Mouse (Mus musculus): ENCODE measurements at regions not wholly inside any gene's neighbourhood (a gene's known extent, or its start where the extent isn't known, plus 50 kb on each side); places are given as distances from the start of the nearest gene placed in this dataset.

DNA sequence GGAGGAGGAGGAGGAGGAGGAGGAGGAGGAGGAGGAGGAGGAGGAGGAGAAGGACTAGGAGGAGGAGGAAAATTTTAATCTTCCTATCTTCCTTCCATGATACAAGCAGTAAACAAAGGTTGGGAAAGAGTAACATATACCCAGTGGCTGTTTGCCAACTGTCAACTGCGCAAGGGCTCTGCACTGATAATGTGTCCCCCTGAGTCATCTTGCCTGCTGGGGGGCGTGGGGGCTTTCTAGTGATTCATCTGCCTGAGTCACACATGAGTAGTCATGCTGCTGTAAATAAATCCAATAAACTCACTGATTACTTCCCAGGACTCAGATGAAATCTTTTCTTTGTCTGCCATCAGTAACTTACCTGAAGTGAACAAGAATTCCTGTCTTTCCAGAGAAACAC lies 110.2 kb downstream of the Tusc1 start:
- TF ChIP-seq CTCF (IDR thresholded peaks at IDR 0.05; ENCODE audit: low read depth), result no peak
- Histone ChIP-seq H3K36me3 (ENCODE audit: insufficient read depth) (no peaks in the 10 kb centered on the region), H3K4me1 (ENCODE audit: insufficient read depth) (no peaks in the 10 kb centered on the region), H3K4me3 (ENCODE audit: low read depth, low read length) (no peak overlapping the region), H3K9ac (no peak overlapping the region), H3K4me2 (no peak overlapping the region), H3K27me3 (ENCODE audit: insufficient read depth, low read length) (no peaks in the 10 kb centered on the region), H3K27ac (ENCODE audit: low read depth) (no peak overlapping the region), H3K9me3 (ENCODE audit: low read depth, low read length) (no peaks in the 10 kb centered on the region)
- ATAC-seq (ENCODE audit: insufficient read depth), result no peak
- no peak for DNase-seq
- 82% methylated on average over 2 of the region's 2 CpGs for WGBS

DNA sequence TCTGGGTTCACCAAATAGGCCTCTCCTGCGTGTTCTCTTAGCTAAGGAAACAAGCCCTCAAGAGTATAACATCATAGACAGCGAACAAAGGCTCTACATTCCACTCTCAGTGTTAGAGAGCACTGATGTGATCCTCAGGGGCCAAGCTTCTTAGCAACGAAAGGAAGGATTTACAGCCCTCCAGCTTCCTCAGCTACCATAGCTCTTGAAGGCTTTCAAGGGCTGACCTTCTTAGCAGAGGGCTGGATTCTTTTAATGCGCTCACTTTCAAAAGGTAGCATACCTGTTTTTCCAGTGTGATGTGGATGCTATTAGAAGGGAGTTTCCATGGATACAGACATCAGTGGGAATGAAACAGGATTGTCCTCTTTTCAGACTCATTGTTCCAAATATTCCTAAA lies 114.6 kb downstream of the Tusc1 start:
- no peak for TF ChIP-seq CTCF (IDR thresholded peaks at IDR 0.05; ENCODE audit: low read depth)
- ATAC-seq (ENCODE audit: insufficient read depth) (no peak), DNase-seq (peak; percentile 0)
- Histone ChIP-seq H3K36me3 (ENCODE audit: insufficient read depth) (no peaks in the 10 kb centered on the region), H3K4me3 (ENCODE audit: low read depth, low read length) (no peak overlapping the region), H3K27me3 (ENCODE audit: insufficient read depth, low read length) (no peaks in the 10 kb centered on the region), H3K4me1 (ENCODE audit: insufficient read depth) (no peaks in the 10 kb centered on the region), H3K9me3 (ENCODE audit: low read depth, low read length) (no peaks in the 10 kb centered on the region), H3K4me2 (no peak overlapping the region), H3K27ac (ENCODE audit: low read depth) (no peak overlapping the region), H3K9ac (no peak overlapping the region)
- 52% methylated on average over 4 of the region's 4 CpGs for WGBS

DNA sequence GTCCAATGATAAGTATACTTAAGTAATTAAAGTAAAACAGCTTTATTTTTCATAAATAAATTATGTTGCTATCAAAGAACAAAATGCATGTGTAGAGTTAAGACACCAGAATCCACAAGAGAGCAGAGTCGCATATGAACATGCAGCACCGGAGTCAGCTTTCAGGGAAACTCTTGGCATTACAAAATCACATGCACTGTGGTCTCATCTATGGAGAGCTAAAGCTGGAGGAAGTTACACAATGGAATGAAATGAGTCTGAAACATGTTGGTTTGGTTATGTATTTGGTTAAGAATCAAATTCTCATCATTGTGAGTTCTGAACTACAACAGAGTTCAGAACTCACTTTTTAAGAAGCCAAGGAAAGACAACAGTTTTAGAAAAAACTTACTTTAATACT lies 126.9 kb downstream of the Tusc1 start:
- no peak for ATAC-seq (ENCODE audit: insufficient read depth)
- Histone ChIP-seq H3K4me3 (ENCODE audit: low read depth, low read length) (no peak overlapping the region), H3K9ac (no peak overlapping the region), H3K36me3 (ENCODE audit: insufficient read depth) (no peaks in the 10 kb centered on the region), H3K4me1 (ENCODE audit: insufficient read depth) (no peaks in the 10 kb centered on the region), H3K4me2 (no peak overlapping the region), H3K27ac (ENCODE audit: low read depth) (no peak overlapping the region), H3K9me3 (ENCODE audit: low read depth, low read length) (no peaks in the 10 kb centered on the region), H3K27me3 (ENCODE audit: insufficient read depth, low read length) (no peaks in the 10 kb centered on the region)
- 95% methylated on average over 2 of the region's 2 CpGs for WGBS
- no peak for DNase-seq
- no peak for TF ChIP-seq CTCF (IDR thresholded peaks at IDR 0.05; ENCODE audit: low read depth)

DNA sequence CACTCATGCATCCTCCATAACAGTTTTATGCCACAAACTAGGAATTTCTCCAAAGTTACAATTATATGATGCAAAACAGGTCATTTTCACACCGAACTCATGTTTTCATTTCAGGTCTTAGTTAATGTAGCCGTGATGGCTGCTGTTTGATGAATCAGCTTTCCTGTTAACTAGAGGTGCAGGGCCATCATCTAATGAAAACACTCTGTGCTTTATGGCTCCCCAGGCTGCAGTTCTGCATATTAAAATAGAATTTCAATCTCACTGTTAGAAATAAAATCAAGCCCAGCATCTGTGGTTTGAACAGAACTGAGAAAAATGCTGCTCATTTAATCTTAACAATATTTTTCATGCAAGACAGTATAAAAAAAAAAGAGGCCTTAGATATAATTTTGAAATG lies 135.5 kb downstream of the Tusc1 start:
- no peak overlapping the region for H3K4me2 ChIP-seq
- DNase-seq, result no peak
- whole genome bisulfite sequencing, result 77% methylated on average over 2 of the region's 2 CpGs
- H3K36me3 ChIP-seq (ENCODE audit: insufficient read depth), result no peaks in the 10 kb centered on the region
- H3K9ac ChIP-seq, result no peak overlapping the region
- ATAC-seq (ENCODE audit: insufficient read depth), result no peak
- no peak overlapping the region for H3K4me3 ChIP-seq (ENCODE audit: low read depth, low read length)
- H3K27me3 ChIP-seq (ENCODE audit: insufficient read depth, low read length), result no peaks in the 10 kb centered on the region
- TF ChIP-seq CTCF (IDR thresholded peaks at IDR 0.05; ENCODE audit: low read depth), result no peak
- no peak overlapping the region for H3K27ac ChIP-seq (ENCODE audit: low read depth)
- H3K9me3 ChIP-seq (ENCODE audit: low read depth, low read length), result no peaks in the 10 kb centered on the region
- H3K4me1 ChIP-seq (ENCODE audit: insufficient read depth), result no peaks in the 10 kb centered on the region

DNA sequence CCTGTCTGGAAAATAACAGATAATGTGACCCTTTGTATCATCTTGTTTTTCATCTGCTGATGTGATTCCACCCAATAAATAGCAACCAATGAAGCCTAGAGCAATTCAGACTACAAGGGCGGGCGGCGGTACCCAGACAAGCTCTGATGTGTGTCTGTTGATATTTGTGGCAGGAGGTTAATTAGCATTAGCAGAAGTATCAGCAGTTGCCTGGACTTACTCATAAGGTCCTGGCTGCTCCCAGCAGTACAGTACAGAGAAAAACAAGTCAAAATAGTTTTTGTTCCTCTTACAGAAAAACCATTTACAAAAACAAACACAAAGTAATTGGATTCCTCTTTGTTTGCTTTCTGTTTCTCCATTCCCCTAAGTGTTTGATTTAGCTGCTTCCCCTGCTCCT lies 151.0 kb downstream of the Tusc1 start:
- DNase-seq (no peak), ATAC-seq (ENCODE audit: insufficient read depth) (no peak)
- no peak overlapping the region for H3K4me2 ChIP-seq
- no peak overlapping the region for H3K4me3 ChIP-seq (ENCODE audit: low read depth, low read length)
- WGBS, result 47% methylated on average over 3 of the region's 3 CpGs
- H3K9ac ChIP-seq, result no peak overlapping the region
- no peaks in the 10 kb centered on the region for H3K27me3 ChIP-seq (ENCODE audit: insufficient read depth, low read length)
- no peaks in the 10 kb centered on the region for H3K9me3 ChIP-seq (ENCODE audit: low read depth, low read length)
- H3K36me3 ChIP-seq (ENCODE audit: insufficient read depth), result no peaks in the 10 kb centered on the region
- TF ChIP-seq CTCF (IDR thresholded peaks at IDR 0.05; ENCODE audit: low read depth), result no peak
- no peak overlapping the region for H3K27ac ChIP-seq (ENCODE audit: low read depth)
- no peaks in the 10 kb centered on the region for H3K4me1 ChIP-seq (ENCODE audit: insufficient read depth)
